Mouse (Mus musculus) stomach, postnatal 0 days (tissue): ENCODE measurements around the gene Prm2. TPM values are rescaled to one million over a fixed set of nuclear protein-coding genes. Genes with fewer than 3 reads are reported as not detected.
A peak's percentile ranks its signal among the peaks of the same experiment; 100 is the strongest.

Experiments
- ATAC-seq: fragments of 200-750 bp; cut with Nextera tagmentation; 2 replicates; pipeline ENCODE4 v1.8.0; 2017; ENCODE audit not compliant: low FRiP score, low TSS enrichment
- DNase-seq: peaks from one replicate; pipeline ENCODE4 v3.0.0-alpha.2; 2016; ENCODE audit warnings: low spot score
- H3K27ac ChIP-seq: fragments of 300-500 bp; sonication (generic); replicated peaks from 2 replicates; pipeline ENCODE4 v1.5.1; 2014; ENCODE audit warnings: mild to moderate bottlenecking, control low read depth
- H3K27me3 ChIP-seq: fragments of 300-500 bp; sonication (generic); 2 replicates; pipeline ENCODE4 v1.6.1; 2014; ENCODE audit warnings: low read length; ENCODE audit not compliant: control insufficient read depth, insufficient read depth
- H3K36me3 ChIP-seq: fragments of 300-500 bp; sonication (generic); 2 replicates; pipeline ENCODE4 v1.6.1; 2014; ENCODE audit warnings: low read length, mixed read lengths; ENCODE audit not compliant: control insufficient read depth, insufficient read depth
- H3K4me1 ChIP-seq: fragments of 300-500 bp; sonication (generic); replicated peaks from 2 replicates; pipeline ENCODE4 v1.6.1; 2014; ENCODE audit warnings: antibody characterized with exemption; ENCODE audit not compliant: control insufficient read depth, insufficient read depth
- H3K4me2 ChIP-seq: fragments of 300-500 bp; sonication (generic); replicated peaks from 2 replicates; pipeline ENCODE4 v1.6.1; 2014; ENCODE audit warnings: low read depth, mild to moderate bottlenecking, control low read depth, moderate library complexity
- H3K4me3 ChIP-seq: fragments of 300-500 bp; sonication (generic); 2 replicates; pipeline ENCODE4 v1.5.1; 2014; ENCODE audit warnings: low read depth, low read length, control low read depth
- H3K9ac ChIP-seq: fragments of 300-500 bp; sonication (generic); 2 replicates; pipeline ENCODE4 v1.6.1; 2014; ENCODE audit warnings: mild to moderate bottlenecking, low read length, control low read depth, mixed read lengths
- H3K9me3 ChIP-seq: fragments of 300-500 bp; sonication (generic); 2 replicates; pipeline ENCODE4 v1.6.1; 2016; ENCODE audit warnings: low read length; ENCODE audit not compliant: control insufficient read depth
- CTCF ChIP-seq: IDR thresholded peaks from 2 replicates; pipeline ENCODE4 v1.5.1; 2016; ENCODE audit warnings: antibody characterized with exemption, low read depth, mild to moderate bottlenecking, moderate library complexity
- EP300 ChIP-seq: optimal IDR thresholded peaks from 2 replicates; pipeline ENCODE3; 2016; ENCODE audit warnings: antibody characterized with exemption
- WGBS: fragments of 180-500 bp; shearing (Covaris S2); extraction: QIAGEN DNeasy Blood & Tissue Kit; methylation state at CpG from one replicate; pipeline ENCODE4 v1.1.7; 2014; 5-methylcytosine and 5-hydroxymethylcytosine counted together
- polyA plus RNA-seq: library from polyadenylated mRNA; unstranded; fragments of >200 nt; fragmentation: Nextera tagmentation; extraction: Ambion mirVana; gene quantifications from 2 replicates; pipeline ENCODE4 v1.2.1, GENCODE M21; 2015

Prm2 gene
- polyA plus RNA-seq: not detected in 2 replicates

DNA sequence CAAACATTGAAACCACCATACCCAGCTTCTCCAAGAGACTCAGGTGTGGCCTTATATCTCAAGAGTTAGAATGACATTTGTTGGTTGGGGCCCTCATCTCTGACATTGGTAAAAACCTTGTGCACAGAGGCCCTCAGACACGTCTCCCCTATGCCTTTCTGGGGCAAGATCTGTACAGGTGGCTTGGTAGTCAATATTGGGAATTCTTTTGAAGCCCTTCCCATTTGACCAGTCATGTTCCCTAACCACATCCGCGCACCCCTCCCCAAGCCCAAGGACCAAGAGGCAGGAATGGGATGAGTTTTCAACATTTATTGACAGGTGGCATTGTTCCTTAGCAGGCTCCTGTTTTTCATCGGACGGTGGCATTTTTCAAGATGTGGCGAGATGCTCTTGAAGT lies at the start of gene Prm2:
TSS of gene Prm2 (minus strand) at position 101 of the 400 bp plus-strand sequence.
- no peaks in the 10 kb centered on the region for H3K36me3 ChIP-seq
- no peaks in the 10 kb centered on the region; the same call in 1 of the 2 replicates for H3K27me3 ChIP-seq
- no peaks in the 10 kb centered on the region for H3K9me3 ChIP-seq
- DNase-seq (no peak), ATAC-seq (no peak)
- TF ChIP-seq CTCF: no peak
- H3K9ac ChIP-seq: no peak within 1 kb of the TSS
- no peak within 1 kb of the TSS for H3K4me2 ChIP-seq
- no peak within 1 kb of the TSS for H3K27ac ChIP-seq
- 76% methylated on average over 6 of the region's 6 CpGs for WGBS
- H3K4me1 ChIP-seq: no peaks in the 10 kb centered on the region
- H3K4me3 ChIP-seq: no peak within 1 kb of the TSS

DNA sequence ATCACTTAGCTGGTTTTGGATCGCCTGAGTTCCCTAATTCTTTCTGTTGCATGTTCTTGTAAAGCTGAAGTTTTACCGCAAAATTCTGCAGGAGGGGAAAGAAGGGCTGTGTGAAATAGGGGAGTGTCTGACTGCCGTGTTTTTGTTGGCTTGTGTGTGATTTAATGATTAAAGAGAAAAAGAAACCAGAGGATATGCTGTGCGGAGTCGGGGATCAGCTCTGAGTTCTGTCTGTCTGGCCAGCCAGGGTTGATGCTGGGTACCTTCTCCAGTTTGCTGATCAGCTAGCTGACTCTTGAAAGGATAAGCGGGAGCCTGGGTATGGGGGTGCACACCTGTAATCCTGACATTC lies 48.4 kb upstream of the Prm2 start:
- ATAC-seq (no peak), DNase-seq (no peak)
- no peaks in the 10 kb centered on the region for H3K9me3 ChIP-seq
- H3K36me3 ChIP-seq: no peaks in the 10 kb centered on the region
- H3K9ac ChIP-seq: no peak overlapping the region
- peak overlapping the region; percentile 31; the same call in 1 of the 2 replicates for H3K4me3 ChIP-seq
- H3K27ac ChIP-seq: no peak overlapping the region
- H3K4me1 ChIP-seq: peaks cover 5% of the 10 kb centered on the region; the same call in 1 of the 2 replicates
- TF ChIP-seq EP300: no peak
- TF ChIP-seq CTCF: no peak
- peak overlapping the region; percentile 46 for H3K4me2 ChIP-seq
- 34% methylated on average over 6 of the region's 6 CpGs for WGBS
- H3K27me3 ChIP-seq: no peaks in the 10 kb centered on the region

DNA sequence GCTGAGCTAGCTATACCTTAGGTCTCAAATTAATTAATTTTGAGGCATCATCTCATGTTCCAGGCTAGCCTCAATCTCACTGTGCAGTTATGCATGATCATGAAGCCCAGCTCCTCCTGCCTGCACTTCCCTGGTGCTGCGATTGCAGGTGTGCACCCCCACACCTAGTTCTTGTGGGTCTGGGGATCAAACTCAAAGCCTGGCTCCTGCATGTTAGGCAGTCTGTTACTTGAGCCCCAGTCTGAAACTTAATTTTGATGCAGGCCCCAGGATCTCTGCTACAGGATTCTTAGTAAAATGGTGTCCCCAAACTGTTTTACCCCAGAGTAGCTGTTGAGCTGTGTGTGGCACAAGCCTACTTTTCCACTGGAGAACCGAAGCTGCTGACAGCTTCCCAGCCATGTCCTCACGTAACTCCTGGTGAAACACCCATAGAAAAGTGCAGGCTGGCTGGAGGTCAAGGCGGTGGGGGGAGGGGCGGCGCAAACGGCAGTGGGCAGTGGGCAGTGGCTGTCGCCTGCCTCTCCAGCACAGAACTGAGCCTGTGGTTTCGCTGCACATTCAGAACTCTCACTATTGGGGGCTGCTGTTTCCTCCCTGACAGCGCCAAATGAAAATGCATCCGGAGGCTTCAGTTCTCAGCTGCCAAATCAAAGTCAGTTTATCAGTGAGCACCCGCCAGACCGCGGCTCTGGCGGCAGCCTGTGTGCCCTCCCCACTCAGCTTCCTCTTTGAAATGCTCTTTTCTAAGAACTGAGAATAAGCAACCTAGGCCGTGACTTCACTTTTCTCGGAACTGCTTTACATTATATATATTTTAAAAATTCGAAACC lies 47.8 kb upstream of the Prm2 start:
- TF ChIP-seq EP300: no peak
- no peak for TF ChIP-seq CTCF
- ATAC-seq (no peak), DNase-seq (peak; percentile 47)
- 20% methylated on average over 18 of the region's 18 CpGs for WGBS
- Histone ChIP-seq H3K36me3 (no peaks in the 10 kb centered on the region), H3K9me3 (no peaks in the 10 kb centered on the region), H3K4me1 (peaks cover 5% of the 10 kb centered on the region; the same call in 1 of the 2 replicates), H3K4me3 (peak overlapping the region; percentile 31), H3K27me3 (no peaks in the 10 kb centered on the region), H3K27ac (no peak overlapping the region), H3K4me2 (peak overlapping the region; percentile 46), H3K9ac (peak overlapping the region; percentile 51)

DNA sequence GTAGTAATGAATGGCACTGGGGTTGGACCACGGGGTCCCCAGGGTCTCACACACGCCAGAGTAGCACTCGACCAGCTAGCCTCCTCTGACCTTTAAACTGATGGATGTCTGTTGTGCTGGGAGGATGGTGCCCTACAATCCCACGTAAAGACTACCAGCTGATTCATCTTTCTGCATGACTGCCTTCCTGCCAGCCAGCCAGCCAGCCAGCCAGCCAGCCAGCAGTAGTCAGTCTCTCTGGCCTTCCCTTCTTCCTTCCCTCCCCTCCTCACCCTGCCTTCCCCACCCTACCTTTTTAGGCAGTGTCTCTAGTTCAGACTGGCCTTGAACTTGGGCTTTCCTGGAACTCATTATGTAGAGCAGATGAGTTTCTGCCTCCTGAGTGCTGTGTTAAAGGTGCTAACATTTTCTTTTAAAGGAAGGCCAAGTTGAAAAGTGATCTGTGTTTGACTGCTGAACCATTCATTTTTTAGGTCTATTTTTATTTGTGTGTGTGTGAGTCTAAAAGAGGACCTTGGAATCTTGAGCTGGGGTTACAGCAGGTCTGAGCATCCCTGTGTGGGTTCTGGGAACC lies 46.4 kb upstream of the Prm2 start:
- Histone ChIP-seq H3K27ac (no peak overlapping the region), H3K4me1 (peaks cover 11% of the 10 kb centered on the region), H3K9me3 (no peaks in the 10 kb centered on the region), H3K4me2 (no peak overlapping the region), H3K4me3 (no peak overlapping the region), H3K27me3 (no peaks in the 10 kb centered on the region), H3K9ac (no peak overlapping the region), H3K36me3 (no peaks in the 10 kb centered on the region)
- 63% methylated on average over 4 of the region's 4 CpGs for WGBS
- DNase-seq: no peak
- TF ChIP-seq EP300 (no peak), CTCF (no peak)
- no peak for ATAC-seq

DNA sequence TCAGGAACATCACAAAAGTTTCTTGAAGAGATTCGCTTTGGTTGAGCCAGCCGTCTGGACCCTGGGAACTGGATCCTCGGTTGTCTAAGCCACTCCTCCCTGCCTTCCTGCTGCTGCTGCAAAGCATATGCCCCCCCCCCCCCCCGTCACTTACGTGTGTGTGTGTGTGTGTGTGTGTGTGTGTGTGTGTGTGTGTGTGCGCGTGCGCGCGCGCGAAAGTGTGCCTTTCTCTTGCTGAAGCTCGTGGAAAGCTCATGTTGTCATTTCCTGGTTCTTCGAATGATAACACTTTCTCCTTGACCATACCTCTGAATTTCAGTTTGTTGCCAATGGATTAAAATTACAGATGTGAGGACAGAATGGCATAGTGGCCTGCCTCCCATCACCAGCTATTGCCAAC lies 44.1 kb upstream of the Prm2 start:
- TF ChIP-seq CTCF (no peak), EP300 (no peak)
- DNase-seq (no peak), ATAC-seq (no peak)
- Histone ChIP-seq H3K4me2 (no peak overlapping the region), H3K9me3 (no peaks in the 10 kb centered on the region), H3K27me3 (no peaks in the 10 kb centered on the region), H3K9ac (no peak overlapping the region), H3K4me3 (no peak overlapping the region), H3K4me1 (peaks cover 11% of the 10 kb centered on the region), H3K27ac (no peak overlapping the region), H3K36me3 (no peaks in the 10 kb centered on the region)
- WGBS: 90% methylated on average over 12 of the region's 14 CpGs
